Mouse (Mus musculus) olfactory bulb, adult 2 months (tissue): ENCODE data around the gene Tango2.

Experiments used
- CTCF ChIP-seq: fragments of 200-500 bp; IDR thresholded peaks from 2 replicates; pipeline ENCODE4 v1.5.1; 2012; ENCODE audit warnings: low read depth, mild to moderate bottlenecking, low read length, moderate library complexity; ENCODE audit not compliant: insufficient read depth
- POLR2A ChIP-seq: fragments of 200-500 bp; IDR thresholded peaks from 2 replicates; pipeline ENCODE4 v1.6.1; 2012; ENCODE audit warnings: mild to moderate bottlenecking, low read depth, low read length, moderate library complexity; ENCODE audit not compliant: insufficient read depth

DNA sequence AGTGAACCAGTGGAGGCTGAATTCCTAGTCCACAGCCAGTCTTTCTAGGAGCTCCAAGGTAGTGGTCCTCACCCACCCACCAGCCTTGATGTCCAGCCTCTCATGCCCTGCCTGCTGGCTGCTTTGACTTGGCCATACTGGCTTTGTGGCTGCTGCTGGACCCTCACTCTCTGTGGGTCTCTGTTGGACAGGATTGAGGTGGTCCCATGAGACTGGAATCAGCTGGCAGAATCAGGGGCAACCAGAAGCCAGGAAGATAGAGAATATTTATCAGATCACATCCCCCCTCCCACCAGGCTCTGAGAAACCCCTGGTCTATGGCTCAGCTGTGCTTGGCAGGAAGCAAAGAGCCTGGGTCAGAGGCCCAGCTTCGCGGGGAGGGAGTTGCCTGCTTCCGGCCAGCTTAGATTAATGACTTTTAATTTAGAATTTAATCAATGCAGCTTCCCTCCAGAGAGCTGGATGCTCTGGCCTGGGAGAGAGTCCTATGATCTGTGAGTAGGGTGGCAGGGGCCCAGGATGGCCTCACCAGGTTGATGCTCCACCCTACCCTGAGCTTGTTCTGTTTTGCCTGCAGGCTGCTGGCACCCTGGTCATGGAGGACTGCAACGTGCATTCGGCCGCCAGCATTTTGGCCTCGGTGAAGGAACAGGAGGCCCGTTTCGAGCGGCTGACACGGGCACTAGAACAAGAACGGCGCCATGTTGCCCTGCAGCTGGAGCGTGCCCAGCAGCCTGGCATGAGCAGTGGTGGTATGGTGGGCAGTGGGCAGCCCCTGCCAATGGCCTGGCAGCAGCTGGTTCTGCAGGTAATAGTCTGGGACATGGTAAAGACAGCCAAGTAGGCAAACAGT is 40.9 kb upstream of the Tango2 start:
- TF ChIP-seq POLR2A (no peak), CTCF (no peak)
